Mouse (Mus musculus) kidney, adult 2 months (tissue): Measurements from ENCODE around the gene Gm38394.

ENCODE experiments used
- CTCF ChIP-seq: fragments of 200-500 bp; conservative IDR thresholded peaks from 2 replicates; pipeline ENCODE4 v1.5.1; 2011; ENCODE audit warnings: low read depth, mild to moderate bottlenecking, control low read depth, low read length, moderate library complexity, mixed read lengths; ENCODE audit not compliant: insufficient read depth, insufficient read length
- POLR2A ChIP-seq: fragments of 200-500 bp; IDR thresholded peaks from one replicate; pipeline ENCODE4 v1.6.1; 2011; ENCODE audit warnings: low read depth, low read length, control low read depth

DNA sequence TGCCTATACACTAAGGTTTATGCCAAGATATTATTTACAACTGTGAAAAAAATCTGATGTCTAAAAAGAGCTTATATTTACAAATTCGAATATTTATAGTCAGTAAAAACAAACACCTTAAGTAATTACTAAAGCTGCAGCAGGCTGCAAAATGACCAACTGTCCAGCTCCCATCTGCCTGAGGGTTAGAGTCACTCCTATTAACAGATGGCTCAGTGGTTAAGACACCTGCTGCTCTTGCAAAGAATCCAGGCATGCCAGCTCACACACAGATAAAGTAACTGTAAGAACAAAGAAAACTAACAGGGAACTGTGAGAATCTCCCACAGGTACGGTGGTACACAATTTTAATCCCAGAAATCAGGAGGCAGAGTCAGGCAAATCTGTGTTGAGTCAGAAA is 36.1 kb downstream of the Gm38394 start:
- TF ChIP-seq CTCF (no peak), POLR2A (no peak)
